Mouse (Mus musculus) midbrain, postnatal 0 days (tissue): ENCODE measurements at regions not wholly inside any gene's neighbourhood (a gene's known extent, or its start where the extent isn't known, plus 50 kb on each side); places are given as distances from the start of the nearest gene placed in this dataset.

Source experiments
- ATAC-seq: fragments of 200-750 bp; cut with Nextera tagmentation; 2 replicates; pipeline ENCODE4 v1.8.0; 2017; ENCODE audit warnings: moderate number of reproducible peaks, mild to moderate bottlenecking, moderate TSS enrichment, moderate library complexity; ENCODE audit not compliant: low FRiP score
- DNase-seq: peaks from one replicate; pipeline ENCODE4 v3.0.0-alpha.2; 2015; ENCODE audit warnings: low spot score
- H3K27ac ChIP-seq: fragments of 300-500 bp; sonication (generic); 2 replicates; pipeline ENCODE4 v1.5.1; 2014; ENCODE audit warnings: low read depth, mild to moderate bottlenecking, low read length, mixed read lengths
- H3K27me3 ChIP-seq: fragments of 300-500 bp; sonication (generic); 2 replicates; pipeline ENCODE4 v1.6.1; 2014; ENCODE audit warnings: low read length, control low read depth, mixed read lengths; ENCODE audit not compliant: insufficient read depth
- H3K36me3 ChIP-seq: fragments of 300-500 bp; sonication (generic); 2 replicates; pipeline ENCODE4 v1.6.1; 2014; ENCODE audit warnings: low read length, control low read depth, mixed read lengths; ENCODE audit not compliant: insufficient read depth
- H3K4me1 ChIP-seq: fragments of 300-500 bp; sonication (generic); 2 replicates; pipeline ENCODE4 v1.6.1; 2014; ENCODE audit warnings: mild to moderate bottlenecking, control low read depth, antibody characterized with exemption, low read length, mixed read lengths; ENCODE audit not compliant: insufficient read depth
- H3K4me2 ChIP-seq: fragments of 300-500 bp; sonication (generic); 2 replicates; pipeline ENCODE4 v1.6.1; 2014; ENCODE audit warnings: low read depth, mild to moderate bottlenecking, low read length, mixed read lengths; ENCODE audit not compliant: poor library complexity, severe bottlenecking
- H3K4me3 ChIP-seq: fragments of 300-500 bp; sonication (generic); 2 replicates; pipeline ENCODE4 v1.5.1; 2014; ENCODE audit warnings: low read depth, mild to moderate bottlenecking, low read length, moderate library complexity
- H3K9ac ChIP-seq: fragments of 300-500 bp; sonication (generic); replicated peaks from 2 replicates; pipeline ENCODE4 v1.6.1; 2014; ENCODE audit warnings: mild to moderate bottlenecking, low read length, moderate library complexity, mixed read lengths; ENCODE audit not compliant: poor library complexity, severe bottlenecking
- H3K9me3 ChIP-seq: fragments of 300-500 bp; sonication (generic); 2 replicates; pipeline ENCODE4 v1.6.1; 2016; ENCODE audit warnings: low read length, control low read depth
- CTCF ChIP-seq: IDR thresholded peaks from 2 replicates; pipeline ENCODE4 v1.5.1; 2016; ENCODE audit warnings: antibody characterized with exemption, mild to moderate bottlenecking
- WGBS: fragments of 180-500 bp; shearing (Covaris S2); extraction: QIAGEN DNeasy Blood & Tissue Kit; methylation state at CpG from one replicate; pipeline ENCODE4 v1.1.7; 2014; 5-methylcytosine and 5-hydroxymethylcytosine counted together

GRCm38 (mm10) chr11:17629541-17630171, 324.0 kb downstream of the Etaa1 start:
- no peak overlapping the region for H3K27ac ChIP-seq
- 70% methylated on average over 2 of the region's 2 CpGs for WGBS
- DNase-seq = no peak
- ATAC-seq = no peak
- H3K27me3 ChIP-seq = no peaks in the 10 kb centered on the region
- H3K4me3 ChIP-seq = no peak overlapping the region
- TF ChIP-seq CTCF = no peak
- H3K9ac ChIP-seq = no peak overlapping the region
- H3K4me2 ChIP-seq = no peak overlapping the region
- H3K4me1 ChIP-seq = no peaks in the 10 kb centered on the region
- H3K36me3 ChIP-seq = no peaks in the 10 kb centered on the region
- no peaks in the 10 kb centered on the region for H3K9me3 ChIP-seq

- ATAC-seq (no peak), DNase-seq (no peak)
- Histone ChIP-seq H3K4me1 (no peaks in the 10 kb centered on the region), H3K4me3 (no peak overlapping the region), H3K36me3 (no peaks in the 10 kb centered on the region), H3K27me3 (no peaks in the 10 kb centered on the region), H3K27ac (no peak overlapping the region), H3K9me3 (no peaks in the 10 kb centered on the region), H3K4me2 (no peak overlapping the region), H3K9ac (no peak overlapping the region)
- no CpG with 5 or more reads among the region's 1 CpGs for WGBS
- no peak for TF ChIP-seq CTCF
Measured at GRCm38 (mm10) chr11:17630172-17630553, 323.5 kb downstream of the Etaa1 start.

DNA sequence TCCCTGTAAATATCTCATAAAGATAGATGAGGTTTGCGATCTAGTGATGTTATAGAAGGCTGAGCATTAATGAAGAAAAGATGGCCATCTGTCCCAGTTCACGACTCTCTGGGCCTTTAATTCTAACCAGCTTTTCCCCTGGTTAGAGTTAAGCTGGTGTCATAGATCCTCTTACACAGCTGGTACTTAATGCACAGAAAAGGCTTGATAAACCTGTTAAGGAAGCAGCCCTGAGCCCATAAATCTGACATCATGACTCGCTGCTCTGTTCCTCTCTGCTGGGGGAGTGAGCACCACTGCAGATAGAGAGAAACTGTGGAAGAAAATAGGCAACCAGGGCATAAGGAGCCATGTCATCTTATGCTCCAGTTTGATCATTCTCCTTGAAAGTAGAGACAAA, 316.5 kb downstream of the Etaa1 start:
- no peak overlapping the region for H3K4me2 ChIP-seq
- H3K4me3 ChIP-seq = no peak overlapping the region
- WGBS = 57% methylated on average over 3 of the region's 3 CpGs
- H3K27ac ChIP-seq = no peak overlapping the region
- H3K9ac ChIP-seq = no peak overlapping the region
- no peaks in the 10 kb centered on the region for H3K27me3 ChIP-seq
- DNase-seq (no peak), ATAC-seq (no peak)
- H3K9me3 ChIP-seq = no peaks in the 10 kb centered on the region
- H3K36me3 ChIP-seq = no peaks in the 10 kb centered on the region
- H3K4me1 ChIP-seq = no peaks in the 10 kb centered on the region
- no peak for TF ChIP-seq CTCF

DNA sequence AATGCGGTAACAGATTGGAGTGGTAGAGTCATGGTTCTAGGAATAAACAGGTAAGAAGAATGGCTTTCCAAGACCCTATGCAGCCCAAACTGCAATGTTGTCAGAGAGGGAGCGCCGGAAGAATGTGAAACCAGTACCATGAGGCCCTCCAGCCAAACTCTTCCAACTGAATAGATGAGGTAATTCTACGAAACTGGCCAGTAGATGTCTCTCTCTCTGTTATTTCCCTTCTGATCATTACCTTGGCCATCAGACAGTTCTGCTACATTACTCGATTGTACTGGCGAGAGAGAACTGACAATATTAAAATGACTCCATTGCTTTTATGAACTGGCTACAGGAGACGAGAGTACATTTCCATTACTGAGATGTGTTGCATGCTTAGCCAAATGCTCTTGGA, 313.8 kb downstream of the Etaa1 start:
- no peak for ATAC-seq
- TF ChIP-seq CTCF = peak; percentile 40
- 76% methylated on average over 7 of the region's 7 CpGs for WGBS
- H3K36me3 ChIP-seq = no peaks in the 10 kb centered on the region
- no peak overlapping the region for H3K9ac ChIP-seq
- H3K27me3 ChIP-seq = no peaks in the 10 kb centered on the region
- H3K4me2 ChIP-seq = no peak overlapping the region
- H3K27ac ChIP-seq = no peak overlapping the region
- H3K4me3 ChIP-seq = no peak overlapping the region
- no peaks in the 10 kb centered on the region for H3K4me1 ChIP-seq
- H3K9me3 ChIP-seq = no peaks in the 10 kb centered on the region
- DNase-seq = peak; percentile 12

GRCm38 (mm10) chr11:17647441-17647840, 306.2 kb downstream of the Etaa1 start:
- Histone ChIP-seq H3K27ac (no peak overlapping the region), H3K4me2 (no peak overlapping the region), H3K9me3 (no peaks in the 10 kb centered on the region), H3K36me3 (no peaks in the 10 kb centered on the region), H3K4me3 (no peak overlapping the region), H3K27me3 (no peaks in the 10 kb centered on the region), H3K4me1 (no peaks in the 10 kb centered on the region), H3K9ac (no peak overlapping the region)
- DNase-seq (no peak), ATAC-seq (no peak)
- TF ChIP-seq CTCF = no peak

- Histone ChIP-seq H3K4me3 (no peak overlapping the region), H3K27ac (no peak overlapping the region), H3K36me3 (no peaks in the 10 kb centered on the region), H3K4me2 (no peak overlapping the region), H3K9ac (no peak overlapping the region), H3K27me3 (no peaks in the 10 kb centered on the region), H3K9me3 (no peaks in the 10 kb centered on the region), H3K4me1 (no peaks in the 10 kb centered on the region)
- WGBS = 57% methylated on average over 4 of the region's 4 CpGs
- TF ChIP-seq CTCF = no peak
- DNase-seq (no peak), ATAC-seq (no peak)
Measured at GRCm38 (mm10) chr11:17651389-17652156, 302.1 kb downstream of the Etaa1 start.
